Mouse (Mus musculus): ENCODE measurements around the gene Tesk1.
A peak's percentile ranks its signal among the peaks of the same experiment; 100 is the strongest.

Tesk1 gene

GRCm38 (mm10) chr4:43428180-43428861 is 13.4 kb upstream of the Tesk1 start:
- peaks cover 51% of the 10 kb centered on the region for H3K4me1 ChIP-seq (replicated peaks; ENCODE audit: low read depth, low read length)
- no peaks in the 10 kb centered on the region for H3K9me3 ChIP-seq (ENCODE audit: low read length)
- H3K36me3 ChIP-seq (ENCODE audit: insufficient read depth, low read length), result peaks cover 28% of the 10 kb centered on the region
- H3K4me3 ChIP-seq (replicated peaks; ENCODE audit: low read length), result peak overlapping the region; percentile 70
- TF ChIP-seq POU5F1 (IDR thresholded peaks at IDR 0.05; ENCODE audit: borderline replicate concordance, low read length) (no peak), NANOG (IDR thresholded peaks at IDR 0.05; ENCODE audit: borderline replicate concordance, low read length) (no peak), CTCF (conservative IDR thresholded peaks at IDR 0.05; ENCODE audit: low read length) (no peak)
- peaks cover 69% of the 10 kb centered on the region for H3K27me3 ChIP-seq (ENCODE audit: insufficient read depth, low read length)

- Histone ChIP-seq H3K9me3 (ENCODE audit: low read length) (no peaks in the 10 kb centered on the region), H3K36me3 (ENCODE audit: insufficient read depth, low read length) (peaks cover 22% of the 10 kb centered on the region), H3K27me3 (ENCODE audit: insufficient read depth, low read length) (peaks cover 63% of the 10 kb centered on the region), H3K4me3 (replicated peaks; ENCODE audit: low read length) (peak within 1 kb of the TSS; percentile 70), H3K4me1 (replicated peaks; ENCODE audit: low read depth, low read length) (peaks cover 55% of the 10 kb centered on the region)
- TF ChIP-seq NANOG (IDR thresholded peaks at IDR 0.05; ENCODE audit: borderline replicate concordance, low read length) (no peak), POU5F1 (IDR thresholded peaks at IDR 0.05; ENCODE audit: borderline replicate concordance, low read length) (no peak), CTCF (conservative IDR thresholded peaks at IDR 0.05; ENCODE audit: low read length) (no peak)
These were observed 12.8 kb upstream of the Tesk1 start, which contains the start of gene Fam166b for GRCm38 (mm10) chr4:43428946-43429345. Fam166b (minus strand) TSS chr4:43429134.

GRCm38 (mm10) chr4:43431690-43432089 is 10.0 kb upstream of the Tesk1 start:
- peaks cover 35% of the 10 kb centered on the region for H3K27me3 ChIP-seq (ENCODE audit: insufficient read depth, low read length)
- peaks cover 41% of the 10 kb centered on the region for H3K4me1 ChIP-seq (replicated peaks; ENCODE audit: low read depth, low read length)
- no peaks in the 10 kb centered on the region for H3K9me3 ChIP-seq (ENCODE audit: low read length)
- TF ChIP-seq POU5F1 (IDR thresholded peaks at IDR 0.05; ENCODE audit: borderline replicate concordance, low read length), result no peak
- TF ChIP-seq NANOG (IDR thresholded peaks at IDR 0.05; ENCODE audit: borderline replicate concordance, low read length), result no peak
- TF ChIP-seq CTCF (conservative IDR thresholded peaks at IDR 0.05; ENCODE audit: low read length), result peak; percentile 99
- H3K36me3 ChIP-seq (ENCODE audit: insufficient read depth, low read length), result 0 out of 2 replicates have a peak, but pooled peaks cover under 1% of the 10 kb centered on the region
- H3K4me3 ChIP-seq (replicated peaks; ENCODE audit: low read length), result no peak overlapping the region

- no peaks in the 10 kb centered on the region for H3K9me3 ChIP-seq (ENCODE audit: low read length)
- H3K4me3 ChIP-seq (replicated peaks; ENCODE audit: low read length), result no peak overlapping the region
- TF ChIP-seq POU5F1 (IDR thresholded peaks at IDR 0.05; ENCODE audit: borderline replicate concordance, low read length) (no peak), NANOG (IDR thresholded peaks at IDR 0.05; ENCODE audit: borderline replicate concordance, low read length) (no peak), CTCF (conservative IDR thresholded peaks at IDR 0.05; ENCODE audit: low read length) (no peak)
- peaks cover 29% of the 10 kb centered on the region for H3K4me1 ChIP-seq (replicated peaks; ENCODE audit: low read depth, low read length)
- H3K27me3 ChIP-seq (ENCODE audit: insufficient read depth, low read length), result peaks cover 25% of the 10 kb centered on the region
- no peaks in the 10 kb centered on the region for H3K36me3 ChIP-seq (ENCODE audit: insufficient read depth, low read length)
These were observed 8.9 kb upstream of the Tesk1 start for GRCm38 (mm10) chr4:43432832-43433231.

- Histone ChIP-seq H3K9me3 (ENCODE audit: low read length) (no peaks in the 10 kb centered on the region), H3K4me1 (replicated peaks; ENCODE audit: low read depth, low read length) (peaks cover 38% of the 10 kb centered on the region), H3K27me3 (ENCODE audit: insufficient read depth, low read length) (peaks cover 23% of the 10 kb centered on the region), H3K36me3 (ENCODE audit: insufficient read depth, low read length) (peaks cover 20% of the 10 kb centered on the region), H3K4me3 (replicated peaks; ENCODE audit: low read length) (peak overlapping the region; percentile 92)
- TF ChIP-seq NANOG (IDR thresholded peaks at IDR 0.05; ENCODE audit: borderline replicate concordance, low read length), result no peak
- TF ChIP-seq POU5F1 (IDR thresholded peaks at IDR 0.05; ENCODE audit: borderline replicate concordance, low read length), result no peak
- peak; percentile 62 for TF ChIP-seq CTCF (conservative IDR thresholded peaks at IDR 0.05; ENCODE audit: low read length)
These were observed 305 bp downstream of the Tesk1 start for GRCm38 (mm10) chr4:43442044-43442443.

GRCm38 (mm10) chr4:43442456-43443361 is 970 bp downstream of the Tesk1 start:
- Histone ChIP-seq H3K4me1 (replicated peaks; ENCODE audit: low read depth, low read length) (peaks cover 38% of the 10 kb centered on the region), H3K4me3 (replicated peaks; ENCODE audit: low read length) (peak overlapping the region; percentile 92), H3K27me3 (ENCODE audit: insufficient read depth, low read length) (peaks cover 23% of the 10 kb centered on the region), H3K36me3 (ENCODE audit: insufficient read depth, low read length) (peaks cover 27% of the 10 kb centered on the region), H3K9me3 (ENCODE audit: low read length) (no peaks in the 10 kb centered on the region)
- TF ChIP-seq NANOG (IDR thresholded peaks at IDR 0.05; ENCODE audit: borderline replicate concordance, low read length) (no peak), POU5F1 (IDR thresholded peaks at IDR 0.05; ENCODE audit: borderline replicate concordance, low read length) (no peak), CTCF (conservative IDR thresholded peaks at IDR 0.05; ENCODE audit: low read length) (no peak)

GRCm38 (mm10) chr4:43443511-43443910 is 1.8 kb downstream of the Tesk1 start:
- peaks cover 38% of the 10 kb centered on the region for H3K4me1 ChIP-seq (replicated peaks; ENCODE audit: low read depth, low read length)
- peak overlapping the region; percentile 92 for H3K4me3 ChIP-seq (replicated peaks; ENCODE audit: low read length)
- peaks cover 25% of the 10 kb centered on the region for H3K27me3 ChIP-seq (ENCODE audit: insufficient read depth, low read length)
- H3K9me3 ChIP-seq (ENCODE audit: low read length), result no peaks in the 10 kb centered on the region
- H3K36me3 ChIP-seq (ENCODE audit: insufficient read depth, low read length), result peaks cover 31% of the 10 kb centered on the region
- TF ChIP-seq POU5F1 (IDR thresholded peaks at IDR 0.05; ENCODE audit: borderline replicate concordance, low read length) (no peak), CTCF (conservative IDR thresholded peaks at IDR 0.05; ENCODE audit: low read length) (no peak), NANOG (IDR thresholded peaks at IDR 0.05; ENCODE audit: borderline replicate concordance, low read length) (no peak)

GRCm38 (mm10) chr4:43447251-43447650 is 5.5 kb downstream of the Tesk1 start:
- no peak for TF ChIP-seq CTCF (conservative IDR thresholded peaks at IDR 0.05; ENCODE audit: low read length)
- no peak for TF ChIP-seq POU5F1 (IDR thresholded peaks at IDR 0.05; ENCODE audit: borderline replicate concordance, low read length)
- no peak for TF ChIP-seq NANOG (IDR thresholded peaks at IDR 0.05; ENCODE audit: borderline replicate concordance, low read length)
- Histone ChIP-seq H3K4me3 (replicated peaks; ENCODE audit: low read length) (no peak overlapping the region), H3K9me3 (ENCODE audit: low read length) (peaks cover 6% of the 10 kb centered on the region; the same call in 1 of the 2 replicates), H3K27me3 (ENCODE audit: insufficient read depth, low read length) (peaks cover 47% of the 10 kb centered on the region), H3K4me1 (replicated peaks; ENCODE audit: low read depth, low read length) (peaks cover 24% of the 10 kb centered on the region), H3K36me3 (ENCODE audit: insufficient read depth, low read length) (peaks cover 31% of the 10 kb centered on the region)
